Mouse (Mus musculus) CH12.LX (cell line): ENCODE data around the gene Slc30a1. TPM values are rescaled to one million over a fixed set of nuclear protein-coding genes. Genes with fewer than 3 reads are reported as not detected.

Experiments used
- DNase-seq: peaks from one replicate; pipeline ENCODE4 v3.0.0-alpha.2; 2013; ENCODE audit errors: extremely low read depth
- H3K27ac ChIP-seq: 2 replicates; pipeline ENCODE4 v1.5.1; 2012; ENCODE audit warnings: low read depth, mild to moderate bottlenecking, control low read depth, moderate library complexity; ENCODE audit not compliant: insufficient read depth
- H3K27me3 ChIP-seq: replicated peaks from 2 replicates; pipeline ENCODE3; 2012; ENCODE audit warnings: inconsistent platforms
- H3K36me3 ChIP-seq, 2 experiments: replicated peaks in 1 of 2; 2 replicates each; pipeline versions ENCODE3 to v1.6.1; 2012; ENCODE audit warnings: inconsistent platforms in 1 of 2, low read length in 1 of 2, mild to moderate bottlenecking in 1 of 2, mixed read lengths in 1 of 2, moderate library complexity in 1 of 2; ENCODE audit not compliant: control insufficient read depth in 1 of 2, insufficient read depth in 1 of 2
- H3K4me1 ChIP-seq, 2 experiments: 2 replicates each; pipeline ENCODE4 v1.6.1; 2012; ENCODE audit warnings: inconsistent platforms in 1 of 2, moderate library complexity in 1 of 2; ENCODE audit not compliant: insufficient read depth in 2 of 2, control insufficient read depth in 1 of 2
- H3K4me2 ChIP-seq: 2 replicates; pipeline ENCODE4 v1.6.1; 2012; ENCODE audit warnings: low read depth, mild to moderate bottlenecking, control low read depth; ENCODE audit not compliant: poor library complexity, insufficient read depth, severe bottlenecking
- H3K4me3 ChIP-seq, 3 experiments: fragments of 150-350 bp in 1 of 3; sonication (generic) in 1 of 3; replicated peaks in 1 of 3; 2 replicates each; pipeline versions ENCODE3 to v1.5.1; 2011 to 2012; ENCODE audit warnings: low read depth in 2 of 3, low read length in 2 of 3, mild to moderate bottlenecking in 2 of 3, moderate library complexity in 2 of 3, control low read depth in 1 of 3, improper control_type of control experiment in 1 of 3, inconsistent platforms in 1 of 3, mixed read lengths in 1 of 3; ENCODE audit not compliant: poor library complexity in 1 of 3
- H3K79me2 ChIP-seq: replicated peaks from 2 replicates; pipeline ENCODE4 v1.6.1; 2012; ENCODE audit warnings: mild to moderate bottlenecking, moderate library complexity; ENCODE audit not compliant: control insufficient read depth, poor library complexity, insufficient read depth, severe bottlenecking; ENCODE audit errors: extremely low read depth
- H3K9ac ChIP-seq: 2 replicates; pipeline ENCODE4 v1.6.1; 2012; ENCODE audit warnings: low read depth, mild to moderate bottlenecking, control low read depth, moderate library complexity; ENCODE audit not compliant: insufficient read depth
- H3K9me3 ChIP-seq: replicated peaks from 2 replicates; pipeline ENCODE3; 2012; ENCODE audit warnings: low read length, inconsistent platforms, mixed read lengths
- BHLHE40 ChIP-seq: IDR thresholded peaks from 2 replicates; pipeline ENCODE4 v1.6.1; 2011; ENCODE audit warnings: mild to moderate bottlenecking, low read depth, low read length, improper control_type of control experiment
- E2F4 ChIP-seq: IDR thresholded peaks from 2 replicates; pipeline ENCODE4 v1.6.1; 2011; ENCODE audit warnings: low read depth, low read length, improper control_type of control experiment; ENCODE audit not compliant: insufficient replicate concordance
- ELF1 ChIP-seq: IDR thresholded peaks from 2 replicates; pipeline ENCODE4 v1.6.1; 2014; ENCODE audit warnings: low read depth, mild to moderate bottlenecking, inconsistent platforms, low read length, improper control_type of control experiment
- EP300 ChIP-seq: IDR thresholded peaks from 2 replicates; pipeline ENCODE4 v1.6.1; 2011; ENCODE audit warnings: low read length, improper control_type of control experiment
- HCFC1 ChIP-seq: IDR thresholded peaks from 2 replicates; pipeline ENCODE4 v1.6.1; 2012; ENCODE audit warnings: low read depth, mild to moderate bottlenecking, inconsistent platforms, low read length, improper control_type of control experiment
- IRF4 ChIP-seq: IDR thresholded peaks from 2 replicates; pipeline ENCODE4 v1.6.1; 2014; ENCODE audit warnings: low read depth, mild to moderate bottlenecking, inconsistent platforms, low read length, improper control_type of control experiment
- JUN ChIP-seq: IDR thresholded peaks from 2 replicates; pipeline ENCODE4 v1.6.1; 2011; ENCODE audit warnings: low read depth, mild to moderate bottlenecking, low read length, improper control_type of control experiment, moderate library complexity; ENCODE audit not compliant: insufficient read depth
- KAT2A ChIP-seq: IDR thresholded peaks from 2 replicates; pipeline ENCODE4 v1.6.1; 2012; ENCODE audit warnings: low read length, improper control_type of control experiment, inconsistent platforms; ENCODE audit not compliant: insufficient replicate concordance
- MAZ ChIP-seq: IDR thresholded peaks from 2 replicates; pipeline ENCODE4 v1.6.1; 2012; ENCODE audit warnings: low read depth, mild to moderate bottlenecking, inconsistent platforms, low read length, improper control_type of control experiment, moderate library complexity
- MEF2A ChIP-seq: IDR thresholded peaks from 2 replicates; pipeline ENCODE4 v1.6.1; 2014; ENCODE audit warnings: low read depth, mild to moderate bottlenecking, inconsistent platforms, low read length, improper control_type of control experiment, borderline replicate concordance
- MXI1 ChIP-seq: IDR thresholded peaks from 2 replicates; pipeline ENCODE4 v1.6.1; 2011; ENCODE audit warnings: mild to moderate bottlenecking, low read depth, low read length, improper control_type of control experiment
- RAD21 ChIP-seq: IDR thresholded peaks from 2 replicates; pipeline ENCODE4 v1.6.1; 2011; ENCODE audit warnings: low read depth, mild to moderate bottlenecking, low read length, improper control_type of control experiment, moderate library complexity
- RCOR1 ChIP-seq: conservative IDR thresholded peaks from 2 replicates; pipeline ENCODE4 v1.6.1; 2012; ENCODE audit warnings: low read depth, mild to moderate bottlenecking, inconsistent platforms, low read length, improper control_type of control experiment
- TCF12 ChIP-seq: IDR thresholded peaks from 2 replicates; pipeline ENCODE4 v1.6.1; 2014; ENCODE audit warnings: low read depth, mild to moderate bottlenecking, inconsistent platforms, low read length, improper control_type of control experiment
- UBTF ChIP-seq: IDR thresholded peaks from 2 replicates; pipeline ENCODE4 v1.6.1; 2012; ENCODE audit warnings: low read depth, mild to moderate bottlenecking, inconsistent platforms, low read length, improper control_type of control experiment, moderate library complexity
- ZMIZ1 ChIP-seq: IDR thresholded peaks from 2 replicates; pipeline ENCODE4 v1.6.1; 2012; ENCODE audit warnings: low read depth, mild to moderate bottlenecking, inconsistent platforms, low read length, improper control_type of control experiment
- ZNF384 ChIP-seq: IDR thresholded peaks from 2 replicates; pipeline ENCODE4 v1.6.1; 2012; ENCODE audit warnings: low read depth, low read length, improper control_type of control experiment, inconsistent platforms
- dilution Hi-C: fragments of 300-500 bp; cut with MboI; formaldehyde crosslinking; loops from 2 replicates; pipeline ENCODE4 v1.14.3; 2020; ENCODE audit warnings: low sequenced_read_pairs; ENCODE audit not compliant: extremely low pct_unique_long_range_greater_than_20kb, extremely low pct_ligation_motif_present
- in situ Hi-C: fragments of 300-500 bp; cut with MboI; formaldehyde crosslinking; loops from 3 replicates; pipeline ENCODE4 v1.14.3; 2019; ENCODE audit warnings: low sequenced_read_pairs, low pct_ligation_motif_present, low pct_unique_long_range_greater_than_20kb, mixed read lengths
- polyA plus RNA-seq: library from polyadenylated mRNA; unstranded; fragments of >175 nt; gene quantifications from 2 replicates; pipeline ENCODE4 v1.2.1, GENCODE M21; 2012; ENCODE audit warnings: low read depth; ENCODE audit not compliant: insufficient read length
- total RNA-seq, 2 experiments: library from RNA; depleted of rRNA; stranded (reverse); fragments of 300-350 nt in 1 of 2; fragments of >200 nt in 1 of 2; gene quantifications; 2 replicates each; pipeline ENCODE4 v1.2.3; 2012 to 2014

Gene Slc30a1
- total and polyA plus RNA-seq, 3 experiments: 4.5 to 15.8 (median 9.4) TPM

GRCm38 (mm10) chr1:191948600-191948999 is 42.0 kb downstream of the Slc30a1 start:
- peak overlapping the region; percentile 10; the same call in 1 of the 2 replicates for H3K9ac ChIP-seq
- H3K4me2 ChIP-seq: peak overlapping the region; percentile 8; the same call in 1 of the 2 replicates
- dilution Hi-C loops: no loop called here

GRCm38 (mm10) chr1:191950611-191951010 is 44.0 kb downstream of the Slc30a1 start:
- no peaks in the 10 kb centered on the region for H3K27me3 ChIP-seq
- H3K27ac ChIP-seq: no peak overlapping the region
- no peak overlapping the region for H3K9ac ChIP-seq
- TF ChIP-seq MXI1: no peak
- TF ChIP-seq KAT2A: no peak
- no peak for TF ChIP-seq ELF1
- no peak for TF ChIP-seq HCFC1
- TF ChIP-seq RAD21: no peak
- TF ChIP-seq JUN: no peak
- TF ChIP-seq MAZ: no peak
- no peak for DNase-seq
- in situ Hi-C loops (no loop called here), dilution Hi-C loops (no loop called here)
- no peak overlapping the region for H3K4me2 ChIP-seq
- H3K36me3 ChIP-seq: no peaks in the 10 kb centered on the region
- no peak overlapping the region for H3K4me3 ChIP-seq
- H3K9me3 ChIP-seq: no peaks in the 10 kb centered on the region
- peaks cover 16 to 49% of the 10 kb centered on the region in 2 experiments for H3K4me1 ChIP-seq
- no peaks in the 10 kb centered on the region for H3K79me2 ChIP-seq

More at GRCm38 (mm10) chr1:191948600-191948999, 42.0 kb downstream of the Slc30a1 start:
- TF ChIP-seq UBTF (no peak), BHLHE40 (0 out of 2 replicates have a peak, but pooled peaks have one; percentile 6), IRF4 (0 out of 2 replicates have a peak, but pooled peaks have one; percentile 37), ZNF384 (no peak), TCF12 (peak; percentile 42; the same call in 1 of the 2 replicates), ELF1 (no peak), RAD21 (no peak), EP300 (peak; percentile 59), RCOR1 (no peak), MAZ (0 out of 2 replicates have a peak, but pooled peaks have one; percentile 18), MEF2A (peak; percentile 47; the same call in 1 of the 2 replicates), HCFC1 (no peak), E2F4 (no peak), ZMIZ1 (no peak), MXI1 (peak; percentile 27; the same call in 1 of the 2 replicates)
- Histone ChIP-seq H3K9me3 (no peaks in the 10 kb centered on the region), H3K36me3 (no peaks in the 10 kb centered on the region), H3K79me2 (no peaks in the 10 kb centered on the region), H3K27me3 (no peaks in the 10 kb centered on the region), H3K4me1 (peaks cover 18 to 47% of the 10 kb centered on the region in 2 experiments), H3K27ac (no peak overlapping the region), H3K4me3 (no peak overlapping the region)
- no peak for DNase-seq
- in situ Hi-C loops: no loop called here
